Mouse (Mus musculus): ENCODE measurements around the gene Serac1. TPM values are rescaled to one million over a fixed set of nuclear protein-coding genes. Genes with fewer than 3 reads are reported as not detected.

Serac1 gene
- total RNA-seq, 1 experiment: 8.9 TPM

DNA sequence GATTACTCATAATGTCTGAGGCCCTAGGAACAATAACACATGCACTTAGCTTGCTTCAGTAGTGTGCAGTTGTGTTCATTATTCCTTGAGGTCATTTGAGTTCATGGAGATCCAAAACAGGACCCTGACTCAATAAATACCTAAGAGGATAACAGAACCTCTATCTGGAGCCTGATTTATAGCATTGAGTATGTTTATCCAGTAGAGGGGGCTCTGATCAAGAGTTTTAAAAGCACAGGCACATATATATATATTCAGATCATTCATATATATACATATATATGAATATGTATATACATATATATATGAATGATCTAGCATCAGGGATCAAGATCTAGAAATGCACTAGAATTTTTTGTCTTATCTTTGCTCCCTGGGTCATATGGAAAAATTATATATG is 16.0 kb upstream of the Serac1 start:
- Histone ChIP-seq H3K9me3 (ENCODE audit: control insufficient read depth, insufficient read depth, low read depth, low read length) (no peaks in the 10 kb centered on the region), H3K36me3 (ENCODE audit: control insufficient read depth, insufficient read depth, low read length, poor library complexity, severe bottlenecking) (peaks cover 5% of the 10 kb centered on the region; the same call in 1 of the 2 replicates), H3K4me1 (ENCODE audit: control insufficient read depth in 2 of 2, insufficient read depth in 2 of 2, low read length in 2 of 2, poor library complexity in 1 of 2) (no peaks in the 10 kb centered on the region), H3K27ac (ENCODE audit: insufficient read depth, low read depth, low read length, poor library complexity, severe bottlenecking) (no peak overlapping the region), H3K9ac (ENCODE audit: insufficient read depth, low read depth, low read length, poor library complexity, severe bottlenecking) (no peak overlapping the region), H3K4me3 (ENCODE audit: insufficient read depth in 1 of 2, low read depth in 1 of 2, low read length in 2 of 2, poor library complexity in 1 of 2, severe bottlenecking in 1 of 2) (no peak overlapping the region)
- TF ChIP-seq ZC3H11A (IDR thresholded peaks at IDR 0.05; ENCODE audit: borderline replicate concordance, low read depth, low read length) (no peak), CHD2 (IDR thresholded peaks at IDR 0.05; ENCODE audit: low read depth, low read length) (no peak), MAFK (IDR thresholded peaks at IDR 0.05; ENCODE audit: insufficient read depth, low read depth, low read length) (no peak), ZNF384 (IDR thresholded peaks at IDR 0.05; ENCODE audit: low read depth, low read length) (no peak), HCFC1 (IDR thresholded peaks at IDR 0.05; ENCODE audit: borderline replicate concordance, insufficient read depth, low read length) (no peak)
- in situ Hi-C loops (cut with MboI; ENCODE audit: low sequenced_read_pairs in 2 of 2, unreplicated experiment in 2 of 2): no loop called here
- DNase-seq (ENCODE audit: low read depth, low spot score): no peak

DNA sequence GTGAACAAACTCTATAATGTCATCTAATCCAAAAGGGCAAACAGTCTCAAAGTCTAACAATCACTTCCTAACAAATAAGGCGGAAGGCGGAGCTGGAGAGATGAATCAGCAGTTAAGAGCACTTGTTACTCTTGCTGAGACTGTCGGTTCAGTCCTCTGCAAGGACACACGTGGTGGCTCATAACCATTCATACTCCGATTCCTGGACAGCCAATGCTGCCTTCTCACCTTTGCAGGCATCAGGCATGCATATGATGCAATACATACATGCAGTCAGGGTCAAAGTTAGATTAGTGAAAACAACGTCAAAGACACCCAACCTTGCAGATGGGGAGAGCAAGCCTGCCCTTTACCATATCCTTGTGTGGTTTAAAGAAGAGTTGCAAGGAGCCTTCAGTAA is 12.1 kb upstream of the Serac1 start:
- no peaks in the 10 kb centered on the region for H3K9me3 ChIP-seq (ENCODE audit: control insufficient read depth, insufficient read depth, low read depth, low read length)
- peaks cover 7% of the 10 kb centered on the region; the same call in 1 of the 2 replicates for H3K36me3 ChIP-seq (ENCODE audit: control insufficient read depth, insufficient read depth, low read length, poor library complexity, severe bottlenecking)
- H3K4me1 ChIP-seq (ENCODE audit: control insufficient read depth in 2 of 2, insufficient read depth in 2 of 2, low read length in 2 of 2, poor library complexity in 1 of 2): no peaks in the 10 kb centered on the region
- no peak for DNase-seq (ENCODE audit: low read depth, low spot score)
- H3K9ac ChIP-seq (ENCODE audit: insufficient read depth, low read depth, low read length, poor library complexity, severe bottlenecking): no peak overlapping the region
- H3K27ac ChIP-seq (ENCODE audit: insufficient read depth, low read depth, low read length, poor library complexity, severe bottlenecking): no peak overlapping the region
- in situ Hi-C loops (cut with MboI; ENCODE audit: low sequenced_read_pairs in 2 of 2, unreplicated experiment in 2 of 2): no loop called here
- TF ChIP-seq ZNF384 (IDR thresholded peaks at IDR 0.05; ENCODE audit: low read depth, low read length) (no peak), CHD2 (IDR thresholded peaks at IDR 0.05; ENCODE audit: low read depth, low read length) (no peak), ZC3H11A (IDR thresholded peaks at IDR 0.05; ENCODE audit: borderline replicate concordance, low read depth, low read length) (no peak), MAFK (IDR thresholded peaks at IDR 0.05; ENCODE audit: insufficient read depth, low read depth, low read length) (no peak), HCFC1 (IDR thresholded peaks at IDR 0.05; ENCODE audit: borderline replicate concordance, insufficient read depth, low read length) (no peak)
- no peak overlapping the region for H3K4me3 ChIP-seq (ENCODE audit: insufficient read depth in 1 of 2, low read depth in 1 of 2, low read length in 2 of 2, poor library complexity in 1 of 2, severe bottlenecking in 1 of 2)

DNA sequence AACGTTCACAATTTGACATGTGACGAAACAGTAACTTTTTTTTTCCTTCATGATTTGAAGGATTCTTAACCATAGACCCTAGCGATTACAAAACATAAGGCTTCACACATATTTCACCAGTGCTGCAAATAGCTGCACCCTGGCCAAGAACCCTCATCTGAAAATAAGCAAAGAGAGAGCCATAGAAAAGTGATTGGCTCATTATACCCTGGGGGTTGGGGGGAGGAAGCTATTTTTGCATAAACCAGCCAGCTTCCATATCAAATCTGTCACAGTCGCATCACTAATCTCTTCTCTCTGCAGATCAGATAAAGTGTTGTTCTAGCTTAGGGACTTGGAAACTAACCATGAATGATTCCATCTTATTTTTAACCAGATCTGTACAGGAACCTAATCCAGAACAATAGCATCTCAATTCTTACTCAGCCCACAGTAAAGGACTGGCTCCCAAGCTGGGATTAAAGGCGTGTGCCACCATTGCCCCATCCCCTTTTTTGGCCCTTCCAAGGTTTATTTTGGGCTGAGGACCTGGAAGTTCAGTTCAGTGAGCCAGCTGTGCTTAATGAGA is 3.9 kb upstream of the Serac1 start:
- no peak for DNase-seq (ENCODE audit: low read depth, low spot score)
- no peak overlapping the region for H3K27ac ChIP-seq (ENCODE audit: insufficient read depth, low read depth, low read length, poor library complexity, severe bottlenecking)
- H3K4me1 ChIP-seq (ENCODE audit: control insufficient read depth in 2 of 2, insufficient read depth in 2 of 2, low read length in 2 of 2, poor library complexity in 1 of 2): no peaks in the 10 kb centered on the region
- TF ChIP-seq ZC3H11A (IDR thresholded peaks at IDR 0.05; ENCODE audit: borderline replicate concordance, low read depth, low read length): no peak
- no peak for TF ChIP-seq ZNF384 (IDR thresholded peaks at IDR 0.05; ENCODE audit: low read depth, low read length)
- TF ChIP-seq MAFK (IDR thresholded peaks at IDR 0.05; ENCODE audit: insufficient read depth, low read depth, low read length): no peak
- TF ChIP-seq HCFC1 (IDR thresholded peaks at IDR 0.05; ENCODE audit: borderline replicate concordance, insufficient read depth, low read length): no peak
- no peak for TF ChIP-seq CHD2 (IDR thresholded peaks at IDR 0.05; ENCODE audit: low read depth, low read length)
- in situ Hi-C loops (cut with MboI; ENCODE audit: low sequenced_read_pairs in 2 of 2, unreplicated experiment in 2 of 2): no loop called here
- peaks cover 8% of the 10 kb centered on the region for H3K36me3 ChIP-seq (ENCODE audit: control insufficient read depth, insufficient read depth, low read length, poor library complexity, severe bottlenecking)
- H3K4me3 ChIP-seq (ENCODE audit: insufficient read depth in 1 of 2, low read depth in 1 of 2, low read length in 2 of 2, poor library complexity in 1 of 2, severe bottlenecking in 1 of 2): no peak overlapping the region
- H3K9ac ChIP-seq (ENCODE audit: insufficient read depth, low read depth, low read length, poor library complexity, severe bottlenecking): no peak overlapping the region
- no peaks in the 10 kb centered on the region for H3K9me3 ChIP-seq (ENCODE audit: control insufficient read depth, insufficient read depth, low read depth, low read length)

DNA sequence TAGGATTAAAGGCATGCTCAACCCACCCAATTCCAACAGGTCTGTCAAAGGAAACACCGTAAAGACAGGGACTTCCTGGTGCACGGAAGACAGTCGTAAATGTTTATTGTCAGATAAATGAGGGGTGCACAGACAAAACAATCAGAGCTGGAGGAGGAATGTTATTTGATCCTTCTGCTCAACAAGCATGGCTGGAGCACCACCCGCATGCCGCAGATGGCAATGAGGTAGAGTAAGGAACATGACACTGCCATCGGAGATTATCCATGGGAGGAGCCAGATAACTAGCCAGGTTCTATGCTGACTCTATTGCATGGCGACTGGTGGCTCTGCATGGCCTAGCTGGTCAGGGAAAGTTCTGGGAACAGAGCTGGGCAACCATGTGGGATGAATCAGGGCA is 6.1 kb downstream of the Serac1 start:
- in situ Hi-C loops (cut with MboI; ENCODE audit: low sequenced_read_pairs in 2 of 2, unreplicated experiment in 2 of 2): no loop called here
- Histone ChIP-seq H3K9ac (ENCODE audit: insufficient read depth, low read depth, low read length, poor library complexity, severe bottlenecking) (no peak overlapping the region), H3K27ac (ENCODE audit: insufficient read depth, low read depth, low read length, poor library complexity, severe bottlenecking) (peak overlapping the region; percentile 16; the same call in 1 of the 2 replicates), H3K36me3 (ENCODE audit: control insufficient read depth, insufficient read depth, low read length, poor library complexity, severe bottlenecking) (peaks cover 17% of the 10 kb centered on the region; the same call in 1 of the 2 replicates), H3K9me3 (ENCODE audit: control insufficient read depth, insufficient read depth, low read depth, low read length) (no peaks in the 10 kb centered on the region), H3K4me1 (ENCODE audit: control insufficient read depth in 2 of 2, insufficient read depth in 2 of 2, low read length in 2 of 2, poor library complexity in 1 of 2) (peaks cover 0 to 4% of the 10 kb centered on the region in 2 experiments; a peak in 1 of 4 replicates), H3K4me3 (ENCODE audit: insufficient read depth in 1 of 2, low read depth in 1 of 2, low read length in 2 of 2, poor library complexity in 1 of 2, severe bottlenecking in 1 of 2) (no peak overlapping the region)
- no peak for DNase-seq (ENCODE audit: low read depth, low spot score)
- TF ChIP-seq ZC3H11A (IDR thresholded peaks at IDR 0.05; ENCODE audit: borderline replicate concordance, low read depth, low read length): no peak

DNA sequence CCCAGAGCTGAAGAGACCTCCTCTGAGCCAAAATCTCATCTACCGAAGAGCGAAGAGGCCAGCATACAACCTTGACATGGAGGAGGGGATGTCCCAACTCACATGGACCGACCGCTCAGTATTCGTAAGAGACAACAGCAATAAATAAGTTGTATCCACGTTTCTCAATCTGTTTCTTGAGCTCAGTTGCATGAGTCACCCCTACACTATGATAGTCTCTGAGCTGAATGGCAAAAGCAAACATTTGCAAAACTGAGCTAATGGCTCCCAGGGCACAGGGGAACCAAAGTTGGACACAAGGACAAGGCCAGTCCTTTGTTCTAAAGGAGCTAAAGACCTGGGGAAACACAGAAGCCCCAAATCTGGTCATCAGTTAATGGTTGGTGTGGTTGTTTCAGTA is 9.7 kb downstream of the Serac1 start:
- TF ChIP-seq ZC3H11A (IDR thresholded peaks at IDR 0.05; ENCODE audit: borderline replicate concordance, low read depth, low read length) (no peak), CHD2 (IDR thresholded peaks at IDR 0.05; ENCODE audit: low read depth, low read length) (no peak), MAFK (IDR thresholded peaks at IDR 0.05; ENCODE audit: insufficient read depth, low read depth, low read length) (no peak), HCFC1 (IDR thresholded peaks at IDR 0.05; ENCODE audit: borderline replicate concordance, insufficient read depth, low read length) (no peak), ZNF384 (IDR thresholded peaks at IDR 0.05; ENCODE audit: low read depth, low read length) (no peak)
- H3K4me1 ChIP-seq (ENCODE audit: control insufficient read depth in 2 of 2, insufficient read depth in 2 of 2, low read length in 2 of 2, poor library complexity in 1 of 2): peaks cover 0 to 4% of the 10 kb centered on the region in 2 experiments; a peak in 1 of 4 replicates
- H3K36me3 ChIP-seq (ENCODE audit: control insufficient read depth, insufficient read depth, low read length, poor library complexity, severe bottlenecking): peaks cover 23% of the 10 kb centered on the region
- H3K9me3 ChIP-seq (ENCODE audit: control insufficient read depth, insufficient read depth, low read depth, low read length): no peaks in the 10 kb centered on the region
- no peak overlapping the region for H3K27ac ChIP-seq (ENCODE audit: insufficient read depth, low read depth, low read length, poor library complexity, severe bottlenecking)
- H3K9ac ChIP-seq (ENCODE audit: insufficient read depth, low read depth, low read length, poor library complexity, severe bottlenecking): no peak overlapping the region
- no peak overlapping the region for H3K4me3 ChIP-seq (ENCODE audit: insufficient read depth in 1 of 2, low read depth in 1 of 2, low read length in 2 of 2, poor library complexity in 1 of 2, severe bottlenecking in 1 of 2)
- no peak for DNase-seq (ENCODE audit: low read depth, low spot score)
- in situ Hi-C loops (cut with MboI; ENCODE audit: low sequenced_read_pairs in 2 of 2, unreplicated experiment in 2 of 2): no loop called here
